Mouse (Mus musculus): Measurements from ENCODE around the gene Hmx3.

DNA sequence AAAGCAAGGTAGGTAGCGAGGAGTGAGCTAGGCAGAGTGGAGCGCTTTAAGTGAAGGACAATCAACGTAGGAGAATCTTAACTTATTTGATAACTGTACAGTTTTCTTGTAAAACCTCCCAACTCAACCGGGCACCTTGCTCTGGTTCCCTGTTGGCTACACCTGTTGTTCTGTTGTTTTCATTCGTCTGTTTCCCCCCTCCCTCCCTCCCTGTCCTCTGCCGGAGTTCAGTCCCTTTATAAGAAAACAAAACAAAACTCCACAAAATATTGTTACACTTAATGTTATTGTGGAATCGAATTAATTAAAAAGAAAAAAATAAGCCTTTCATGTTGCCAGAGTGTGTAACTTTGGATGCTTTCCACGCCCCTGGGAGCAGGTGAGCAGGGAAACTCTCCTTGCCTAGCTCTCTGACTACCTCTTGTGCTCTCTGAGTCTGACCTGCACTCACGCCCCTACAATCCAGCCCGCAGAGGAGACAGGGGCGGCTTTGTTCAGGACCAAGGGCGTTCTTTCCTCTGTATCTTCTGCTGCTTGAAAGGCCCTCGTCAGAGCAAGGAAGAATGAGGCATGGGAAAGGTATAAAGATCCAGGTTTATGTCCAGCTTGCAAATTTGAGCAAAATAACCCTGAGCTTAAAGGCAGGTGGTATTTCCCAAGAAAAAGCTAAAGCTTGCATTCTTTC lies 3.2 kb downstream of the Hmx3 start:
- no peak for TF ChIP-seq CTCF (IDR thresholded peaks at IDR 0.05; ENCODE audit: control insufficient read depth, insufficient read depth, low read length)
- no peak for TF ChIP-seq POLR2A (IDR thresholded peaks at IDR 0.05; ENCODE audit: borderline replicate concordance, control insufficient read depth, low read depth, low read length)
